Mouse (Mus musculus) ovary, postnatal 14 days (tissue): ENCODE data around the gene Pla2g2d.

Experiments used
- DNase-seq: peaks from one replicate; pipeline ENCODE4 v3.0.0; 2022; ENCODE audit warnings: low spot score

Gene Pla2g2d

GRCm38 (mm10) chr4:138775435-138775834 is at the start of gene Pla2g2d:
Gene Pla2g2d, plus strand, starts transcription at chr4:138775735.
- DNase-seq, result no peak

DNA sequence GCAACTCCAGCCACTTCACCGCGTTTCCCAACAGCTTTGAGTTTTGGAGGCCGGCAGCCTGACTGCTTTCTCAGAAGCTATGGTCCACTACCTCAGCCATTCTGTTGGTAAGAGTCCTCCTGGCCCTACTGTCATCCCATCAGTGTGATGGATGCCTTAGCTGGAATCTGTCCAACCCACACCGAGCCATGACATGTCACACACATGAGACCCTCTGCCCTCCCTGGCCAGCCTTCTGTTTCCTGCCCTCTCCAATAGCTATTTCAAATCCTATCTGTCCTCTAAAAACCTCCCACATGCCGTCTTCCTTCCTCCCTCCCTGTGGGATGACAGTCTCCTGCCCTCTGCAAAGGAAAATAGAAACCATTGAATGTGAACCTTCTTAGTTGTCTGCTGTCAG is 49.8 kb upstream of the Pla2g2d start:
- no peak for DNase-seq

- no peak for DNase-seq
Observed at GRCm38 (mm10) chr4:138729018-138729703, 46.4 kb upstream of the Pla2g2d start.

DNA sequence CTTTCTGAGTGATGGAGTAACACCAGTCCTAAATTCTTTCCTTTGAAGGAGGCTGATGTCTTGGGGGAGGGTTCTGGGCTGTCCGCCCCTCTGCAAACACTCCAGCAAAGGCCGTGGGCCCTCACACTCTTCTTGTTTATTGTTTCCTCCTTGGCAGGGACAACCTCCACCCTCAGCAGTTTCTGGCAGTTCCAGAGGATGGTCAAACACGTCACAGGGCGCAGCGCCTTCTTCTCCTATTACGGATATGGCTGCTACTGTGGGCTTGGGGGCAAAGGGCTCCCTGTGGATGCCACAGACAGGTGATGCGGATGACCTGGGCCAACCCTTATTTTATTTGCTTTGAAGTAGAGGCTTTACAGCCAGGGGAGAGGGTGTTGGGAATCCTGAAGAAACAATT is 41.4 kb upstream of the Pla2g2d start:
- no peak for DNase-seq

DNA sequence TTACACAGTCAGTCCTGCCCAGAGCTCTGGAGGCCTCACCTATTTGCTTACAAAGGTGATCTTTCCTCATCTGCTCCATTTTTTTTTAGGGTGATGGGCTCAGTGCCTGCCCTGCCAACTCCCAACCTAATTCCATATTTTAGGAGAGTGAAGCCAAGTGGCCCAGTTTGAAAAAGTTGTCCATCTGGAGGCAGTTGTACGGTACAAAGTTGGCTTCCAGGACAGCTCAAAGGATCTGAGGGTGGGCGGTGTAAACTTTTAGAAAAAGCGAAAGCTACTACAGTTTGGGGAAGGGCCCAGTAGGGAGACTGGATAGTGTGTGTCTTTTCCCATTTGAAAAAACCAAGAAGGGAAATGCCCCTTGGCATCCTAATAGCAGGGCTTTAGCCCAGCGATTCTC is 40.7 kb upstream of the Pla2g2d start:
- no peak for DNase-seq

DNA sequence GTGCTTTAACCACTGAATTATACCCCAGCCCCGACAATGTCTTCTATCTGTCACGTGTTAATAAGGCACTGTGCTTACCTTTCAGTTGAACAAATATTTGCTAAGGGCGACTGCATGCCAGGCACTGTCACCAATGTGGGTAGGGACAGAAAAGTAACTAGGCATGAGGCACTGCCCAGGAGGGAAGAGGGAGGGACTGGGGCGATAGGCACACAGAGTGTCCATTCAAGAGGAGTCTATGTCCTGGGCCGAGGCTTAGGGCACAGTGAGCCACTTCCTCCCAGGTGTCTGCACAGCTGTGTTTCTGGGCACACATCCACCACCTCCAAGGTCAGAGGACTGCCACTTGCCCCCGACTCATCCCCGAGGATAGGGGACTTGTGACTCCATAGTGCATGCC is 38.5 kb upstream of the Pla2g2d start, which contains the start of gene Ubxn10:
TSS of gene Ubxn10 (minus strand) at position 137 of the 400 bp plus-strand sequence.
- no peak for DNase-seq

- DNase-seq, result no peak
Observed at GRCm38 (mm10) chr4:138739136-138739851, 36.2 kb upstream of the Pla2g2d start.

GRCm38 (mm10) chr4:138745884-138746283 is 29.7 kb upstream of the Pla2g2d start:
- no peak for DNase-seq

DNA sequence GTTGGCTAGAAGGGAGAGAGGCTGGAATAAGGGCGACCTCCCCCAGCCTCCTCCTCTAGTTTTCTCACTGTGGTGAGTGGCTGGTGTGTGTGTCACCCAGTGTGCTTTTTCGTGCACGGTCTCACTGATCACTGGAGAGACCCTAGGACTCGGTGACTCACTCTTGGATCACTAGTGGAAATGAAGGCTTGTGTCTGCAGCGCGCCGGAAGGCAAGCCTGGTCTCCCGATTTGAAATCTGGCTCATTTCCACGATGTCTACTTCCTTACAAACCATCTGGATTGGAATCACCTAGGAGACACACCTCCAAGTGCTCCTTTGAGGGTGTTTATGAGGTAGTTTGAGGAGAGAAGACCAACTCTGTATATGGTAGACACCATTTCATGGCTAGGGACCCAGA is 28.7 kb upstream of the Pla2g2d start:
- DNase-seq, result no peak

DNA sequence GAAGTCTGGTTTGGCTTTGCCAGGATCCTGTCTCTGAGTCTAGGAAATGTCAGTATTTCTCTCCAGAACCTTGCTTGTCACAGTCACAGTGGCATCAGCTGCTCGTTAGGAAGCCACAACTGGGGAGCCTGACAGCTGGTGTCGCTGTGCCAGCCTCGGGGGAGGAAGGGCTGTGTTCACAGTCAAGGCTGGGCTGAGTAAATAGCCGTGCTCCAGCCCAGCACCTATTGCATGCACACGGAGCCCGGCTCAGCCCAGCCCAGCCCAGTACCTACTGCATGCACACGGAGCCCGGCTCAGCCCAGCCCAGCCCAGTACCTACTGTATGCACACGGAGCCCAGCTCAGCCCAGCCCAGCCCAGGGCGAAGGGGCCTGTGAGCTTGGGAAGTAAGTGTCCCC is 27.7 kb upstream of the Pla2g2d start:
- DNase-seq, result no peak

DNA sequence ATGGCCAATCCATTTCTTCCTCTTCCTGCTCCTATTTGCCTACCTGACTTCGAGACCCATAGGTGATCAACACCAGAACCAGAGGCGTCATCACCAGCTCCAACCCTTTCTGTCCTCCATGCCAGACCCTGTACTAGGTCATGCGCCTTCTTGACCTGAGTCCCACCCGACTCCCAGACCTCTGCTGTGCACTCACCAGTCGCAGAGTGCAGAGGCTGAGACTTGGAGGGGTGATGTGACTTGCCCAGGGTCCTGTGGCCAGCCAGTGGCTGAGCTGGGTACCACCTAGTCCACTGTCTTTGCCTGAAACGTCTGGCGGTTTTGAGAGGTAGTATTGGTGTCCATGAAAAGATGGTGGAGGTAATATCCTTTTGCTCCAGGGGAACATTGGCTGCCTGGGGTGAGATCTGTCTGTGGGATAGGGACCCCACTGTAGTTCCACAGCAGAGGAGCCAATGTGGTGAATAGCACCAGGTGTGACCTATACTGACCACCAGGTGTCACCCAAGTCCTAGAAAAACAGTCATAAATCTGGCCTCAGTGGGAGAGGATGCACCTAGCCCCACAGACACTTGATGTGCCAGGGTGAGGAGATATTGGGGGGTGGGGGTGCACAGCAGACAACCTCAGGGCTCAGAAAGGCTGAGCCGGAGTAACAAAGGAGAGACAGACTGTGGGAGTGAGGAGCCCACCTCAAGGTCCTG is 27.0 kb upstream of the Pla2g2d start:
- peak; percentile 27 for DNase-seq

DNA sequence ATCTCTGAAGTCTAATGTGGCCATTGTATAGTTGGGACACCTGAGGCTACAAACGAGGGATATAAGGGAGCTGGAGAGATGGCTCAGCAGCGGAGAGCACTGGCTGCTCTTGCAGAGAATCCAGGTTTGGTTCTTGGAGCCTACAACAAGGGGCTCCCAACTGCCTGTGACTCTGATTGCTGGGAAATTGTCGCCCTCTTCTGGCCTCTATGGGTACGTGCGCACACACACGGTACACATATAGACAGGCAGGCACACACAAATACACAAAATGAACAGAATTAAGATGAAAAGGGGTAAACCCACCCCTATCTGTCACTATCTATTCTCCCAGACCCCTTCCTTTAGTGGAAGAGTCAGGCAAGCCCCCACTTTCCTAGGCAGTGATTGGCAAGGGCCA is 22.9 kb upstream of the Pla2g2d start:
- no peak for DNase-seq

- DNase-seq, result no peak
Observed at GRCm38 (mm10) chr4:138753608-138754007, 21.9 kb upstream of the Pla2g2d start.

- no peak for DNase-seq
Observed at GRCm38 (mm10) chr4:138754432-138754831, 21.1 kb upstream of the Pla2g2d start.

GRCm38 (mm10) chr4:138755439-138755838 is 20.1 kb upstream of the Pla2g2d start:
- DNase-seq, result no peak

- DNase-seq, result no peak
Observed at GRCm38 (mm10) chr4:138755983-138756382, 19.6 kb upstream of the Pla2g2d start.

- no peak for DNase-seq
Observed at GRCm38 (mm10) chr4:138757416-138757815, 18.1 kb upstream of the Pla2g2d start, which contains the start of gene Pla2g2f. Gene Pla2g2f, minus strand, starts transcription at chr4:138757626.

GRCm38 (mm10) chr4:138762266-138762665 is 13.3 kb upstream of the Pla2g2d start:
- no peak for DNase-seq

DNA sequence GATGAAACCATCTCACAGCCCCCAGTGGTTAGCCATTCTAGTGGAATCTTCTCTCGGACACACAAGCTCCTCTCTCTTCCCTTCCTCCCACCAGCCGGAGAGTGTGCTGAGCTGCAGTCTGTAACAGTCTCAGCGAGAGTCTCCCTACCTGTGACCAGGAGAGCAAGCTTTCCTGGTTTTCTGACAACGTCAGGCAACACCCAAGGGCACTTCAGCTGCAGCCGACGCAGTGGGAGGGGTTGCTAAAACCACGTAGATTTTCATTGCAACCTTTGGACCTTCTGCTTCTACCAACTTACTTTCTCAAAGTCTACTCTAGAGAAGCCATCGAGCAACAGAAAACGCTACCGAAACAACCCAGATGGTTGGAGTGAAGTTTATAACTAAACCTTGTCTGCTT is 3.6 kb upstream of the Pla2g2d start:
- no peak for DNase-seq

- DNase-seq, result no peak
Observed at GRCm38 (mm10) chr4:138772386-138772785, 3.1 kb upstream of the Pla2g2d start.

- no peak for DNase-seq
Observed at GRCm38 (mm10) chr4:138777417-138778407, 2.2 kb downstream of the Pla2g2d start.

GRCm38 (mm10) chr4:138780300-138780699 is 4.8 kb downstream of the Pla2g2d start:
- DNase-seq, result no peak
